Mouse (Mus musculus) stomach, embryonic 14.5 days (tissue): Measurements from ENCODE around the gene Edem2. TPM values are rescaled to one million over a fixed set of nuclear protein-coding genes. Genes with fewer than 3 reads are reported as not detected.

ENCODE experiments used
- ATAC-seq: fragments of 200-750 bp; cut with Nextera tagmentation; 2 replicates; pipeline ENCODE4 v1.8.0; 2017; ENCODE audit warnings: low read depth, moderate TSS enrichment; ENCODE audit not compliant: insufficient number of reproducible peaks, insufficient read depth, low FRiP score
- H3K27ac ChIP-seq: fragments of 300-500 bp; sonication (generic); 2 replicates; pipeline ENCODE4 v1.5.1; 2014; ENCODE audit warnings: mild to moderate bottlenecking, low read length, moderate library complexity, mixed read lengths
- H3K27me3 ChIP-seq: fragments of 300-500 bp; sonication (generic); 2 replicates; pipeline ENCODE4 v1.6.1; 2014; ENCODE audit warnings: low read length, control low read depth, mixed read lengths; ENCODE audit not compliant: control insufficient read depth, insufficient read depth
- H3K36me3 ChIP-seq: fragments of 300-500 bp; sonication (generic); 2 replicates; pipeline ENCODE4 v1.6.1; 2014; ENCODE audit warnings: mild to moderate bottlenecking, control low read depth, low read length, moderate library complexity, mixed read lengths; ENCODE audit not compliant: control insufficient read depth, insufficient read depth
- H3K4me1 ChIP-seq: fragments of 300-500 bp; sonication (generic); 2 replicates; pipeline ENCODE4 v1.6.1; 2014; ENCODE audit warnings: low read length, control low read depth, mixed read lengths; ENCODE audit not compliant: control insufficient read depth, insufficient read depth
- H3K4me2 ChIP-seq: fragments of 300-500 bp; sonication (generic); replicated peaks from 2 replicates; pipeline ENCODE4 v1.6.1; 2014; ENCODE audit warnings: low read depth, low read length, control low read depth
- H3K4me3 ChIP-seq: fragments of 300-500 bp; sonication (generic); 2 replicates; pipeline ENCODE4 v1.5.1; 2014; ENCODE audit warnings: low read depth, low read length, control low read depth
- H3K9ac ChIP-seq: fragments of 300-500 bp; sonication (generic); replicated peaks from 2 replicates; pipeline ENCODE4 v1.6.1; 2014; ENCODE audit warnings: low read depth, mild to moderate bottlenecking, control low read depth, low read length, moderate library complexity, mixed read lengths
- H3K9me3 ChIP-seq: fragments of 300-500 bp; sonication (generic); 2 replicates; pipeline ENCODE4 v1.6.1; 2016; ENCODE audit warnings: low read depth, low read length, control low read depth; ENCODE audit not compliant: control insufficient read depth
- WGBS: fragments of 180-500 bp; shearing (Covaris S2); extraction: QIAGEN DNeasy Blood & Tissue Kit; methylation state at CpG from one replicate; pipeline ENCODE4 v1.1.7; 2014; 5-methylcytosine and 5-hydroxymethylcytosine counted together
- polyA plus RNA-seq: library from polyadenylated mRNA; unstranded; fragments of >200 nt; fragmentation: Nextera tagmentation; extraction: Ambion mirVana; gene quantifications from 2 replicates; pipeline ENCODE4 v1.2.1, GENCODE M21; 2014

Gene Edem2
- polyA plus RNA-seq, 1 experiment from 2014 or later, result 41.6 TPM

DNA sequence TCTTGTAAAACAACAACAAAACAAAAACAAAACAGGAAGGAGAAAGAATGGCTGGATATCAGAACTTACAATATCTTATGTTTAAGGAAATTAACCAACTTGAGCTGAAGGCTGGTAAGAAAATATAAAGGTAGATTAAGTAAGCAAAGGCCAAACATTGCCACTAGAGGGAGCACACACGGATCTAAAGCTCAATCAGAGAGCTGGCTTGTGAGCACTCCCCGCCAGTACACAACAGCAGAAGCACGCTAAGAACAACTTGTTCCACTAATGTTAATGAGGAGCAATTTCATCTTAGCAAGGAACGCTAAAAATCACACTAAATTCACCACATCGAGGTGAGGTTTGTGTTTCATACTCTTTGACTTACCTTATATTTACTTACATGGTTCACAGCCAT lies 66.2 kb downstream of the Edem2 start:
- Histone ChIP-seq H3K4me2 (no peak overlapping the region), H3K36me3 (peaks cover 66% of the 10 kb centered on the region), H3K27me3 (no peaks in the 10 kb centered on the region), H3K27ac (no peak overlapping the region), H3K4me3 (no peak overlapping the region), H3K4me1 (no peaks in the 10 kb centered on the region), H3K9ac (no peak overlapping the region), H3K9me3 (no peaks in the 10 kb centered on the region)
- ATAC-seq, result no peak
- 33% methylated on average over 5 of the region's 5 CpGs for WGBS

DNA sequence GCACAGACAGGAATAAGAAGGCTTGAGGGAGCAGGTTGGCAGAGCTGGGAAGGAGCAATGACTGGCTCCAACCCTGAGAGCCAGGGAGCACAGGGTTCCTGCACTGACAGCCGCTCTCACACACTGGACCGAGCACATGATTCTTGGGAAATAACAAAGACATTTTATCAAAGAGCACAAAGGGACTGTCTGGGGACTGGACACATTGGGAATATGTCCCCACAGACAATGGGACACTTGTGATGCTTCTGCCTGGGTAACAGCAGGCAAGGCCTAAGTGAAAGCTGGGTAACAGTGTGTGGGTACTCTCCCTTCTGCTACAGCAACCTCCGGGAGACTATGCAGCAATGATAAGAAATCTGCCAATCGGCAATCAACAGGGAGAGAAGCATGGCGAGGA lies 66.9 kb downstream of the Edem2 start:
- no peaks in the 10 kb centered on the region for H3K27me3 ChIP-seq
- no peaks in the 10 kb centered on the region for H3K9me3 ChIP-seq
- H3K9ac ChIP-seq, result no peak overlapping the region
- ATAC-seq, result no peak
- no peak overlapping the region for H3K27ac ChIP-seq
- 91% methylated on average over 5 of the region's 5 CpGs for WGBS
- H3K4me1 ChIP-seq, result no peaks in the 10 kb centered on the region
- H3K4me2 ChIP-seq, result no peak overlapping the region
- no peak overlapping the region for H3K4me3 ChIP-seq
- H3K36me3 ChIP-seq, result peaks cover 64% of the 10 kb centered on the region

DNA sequence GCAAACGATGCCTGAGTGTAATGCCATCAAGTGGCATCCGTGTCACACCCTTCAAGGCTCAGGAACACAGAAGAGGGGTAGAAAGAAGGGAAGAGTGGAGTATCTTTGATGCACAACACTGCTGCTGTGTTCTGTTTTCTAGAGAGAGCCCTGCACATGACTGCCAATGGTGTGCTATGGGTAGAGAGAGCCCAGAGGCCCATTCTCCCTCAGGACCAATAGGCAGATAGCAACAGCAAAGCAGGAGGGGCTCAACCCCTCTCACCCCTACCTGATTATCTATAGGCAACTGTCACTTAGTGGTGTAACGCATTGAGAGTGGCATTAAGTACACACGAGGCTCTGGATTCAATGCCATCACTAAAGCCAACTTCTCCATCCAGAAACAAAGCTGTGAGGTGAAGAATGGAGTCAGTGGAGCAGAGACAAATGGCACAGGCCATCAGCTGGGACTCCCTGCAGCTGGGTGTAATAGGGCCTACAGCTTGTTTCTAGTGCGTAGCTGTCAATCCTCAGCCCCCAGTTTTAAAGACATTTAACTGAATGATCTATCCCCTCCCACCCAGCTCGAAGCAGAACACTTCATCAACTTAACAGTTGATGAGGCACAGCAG lies 73.4 kb downstream of the Edem2 start:
- no peak overlapping the region for H3K4me2 ChIP-seq
- no peaks in the 10 kb centered on the region for H3K27me3 ChIP-seq
- H3K36me3 ChIP-seq, result peaks cover 52% of the 10 kb centered on the region
- no peaks in the 10 kb centered on the region for H3K4me1 ChIP-seq
- no peak for ATAC-seq
- H3K4me3 ChIP-seq, result no peak overlapping the region
- H3K9me3 ChIP-seq, result no peaks in the 10 kb centered on the region
- 86% methylated on average over 6 of the region's 6 CpGs for WGBS
- H3K9ac ChIP-seq, result no peak overlapping the region
- no peak overlapping the region for H3K27ac ChIP-seq

GRCm38 (mm10) chr2:155652618-155653017 lies 76.7 kb downstream of the Edem2 start:
- Histone ChIP-seq H3K27ac (no peak overlapping the region), H3K4me3 (no peak overlapping the region), H3K4me1 (no peaks in the 10 kb centered on the region), H3K9me3 (no peaks in the 10 kb centered on the region), H3K9ac (no peak overlapping the region), H3K36me3 (peaks cover 63% of the 10 kb centered on the region), H3K4me2 (no peak overlapping the region), H3K27me3 (no peaks in the 10 kb centered on the region)
- ATAC-seq, result no peak
- whole genome bisulfite sequencing, result 93% methylated on average over 5 of the region's 5 CpGs

Other genes with a start within 250 kb of the Edem2 start
- 9.5 and 10.8 TPM in 2 replicates for gene Acss2, start 211.5 kb downstream of the Edem2 start, polyA plus RNA-seq
- 2.4 and 2.6 TPM in 2 replicates for gene Ggt7, start 211.2 kb downstream of the Edem2 start, polyA plus RNA-seq
- 24.2 and 26.1 TPM in 2 replicates for gene Gss, start 136.7 kb downstream of the Edem2 start, polyA plus RNA-seq
- gene Myh7b, start 118.3 kb downstream of the Edem2 start, polyA plus RNA-seq, result 0.39 and 0.76 TPM in 2 replicates
- 137 and 140 TPM in 2 replicates for gene Trpc4ap, start 37.1 kb downstream of the Edem2 start, polyA plus RNA-seq
- not detected in 2 replicates for gene Gm17581, start 6.4 kb upstream of the Edem2 start, polyA plus RNA-seq
- 14.7 and 15.3 TPM in 2 replicates for gene Procr, start 21.6 kb upstream of the Edem2 start, polyA plus RNA-seq
- gene Mmp24, start 45.9 kb upstream of the Edem2 start, polyA plus RNA-seq, result 0.25 and 0.51 TPM in 2 replicates
- 12.8 and 15.0 TPM in 2 replicates for gene BC029722, start 90.0 kb upstream of the Edem2 start, polyA plus RNA-seq
- 173 and 200 TPM in 2 replicates for gene Eif6, start 97.5 kb upstream of the Edem2 start, polyA plus RNA-seq
- gene Fam83c, start 105.4 kb upstream of the Edem2 start, polyA plus RNA-seq, result 2.3 and 3.1 TPM in 2 replicates
- 56.3 and 64.4 TPM in 2 replicates for gene Uqcc1, start 200.8 kb upstream of the Edem2 start, polyA plus RNA-seq
- gene Gm15557, start 211.3 kb upstream of the Edem2 start, polyA plus RNA-seq, result not detected in 2 replicates
- 1.2 and 1.3 TPM in 2 replicates for gene Gdf5, start 215.9 kb upstream of the Edem2 start, polyA plus RNA-seq
- gene Cep250, start 227.0 kb upstream of the Edem2 start, polyA plus RNA-seq, result 22.6 and 27.8 TPM in 2 replicates